33 mouse cellular contexts compared by ENCODE assay signal in the genomic region with DNA sequence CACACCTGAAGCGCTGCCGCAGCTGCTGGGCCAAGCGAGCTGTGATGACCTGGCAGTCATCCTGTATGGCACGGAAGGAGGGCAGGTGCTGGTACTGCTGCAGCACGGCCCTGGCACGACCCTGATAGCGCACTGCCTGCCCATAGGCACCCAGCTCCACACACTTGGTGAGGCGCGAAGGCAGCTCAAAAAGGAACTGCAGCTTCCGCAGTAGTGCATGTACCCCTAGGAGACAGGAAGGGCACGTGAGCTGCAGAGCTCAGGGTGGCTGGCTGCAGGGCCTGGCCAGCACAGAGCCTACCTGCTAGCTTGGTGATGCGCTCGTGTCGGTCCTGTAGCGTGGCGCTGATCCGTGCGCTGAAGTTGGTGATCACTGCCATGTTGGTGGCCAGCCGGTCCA. TPM values are rescaled to one million over a fixed set of nuclear protein-coding genes. Genes with fewer than 3 reads are reported as not detected.
A peak's percentile ranks its signal among the peaks of the same experiment; 100 is the strongest.
DNase-seq lines count a peak whose midpoint lies in the region; ATAC-seq and TF ChIP-seq lines count a peak whose summit lies in the region.
"Had no signal": no experiment of that assay in that cellular context is flagged by ENCODE, and none has a peak within 500 bp of the region (broad histone marks: within the 10 kb centered on the region; RNA-seq: fewer than 3 reads in every experiment).

No protein-coding gene starts in this region.

- peak; percentile 23; the same call in 1 of the 2 replicates for TF ChIP-seq POLR2A in bone marrow, adult 2 months (IDR thresholded peaks at IDR 0.05; ENCODE audit: borderline replicate concordance, control insufficient read depth, low read depth, low read length)

- H3K4me3 ChIP-seq in midbrain, embryonic 11.5 days (ENCODE audit: low read depth, low read length) = no peak overlapping the region
- no peak overlapping the region for H3K4me3 ChIP-seq in midbrain, embryonic 15.5 days
- H3K4me3 ChIP-seq in E14TG2a.4 (replicated peaks; ENCODE audit: low read length) = peak overlapping the region; percentile 79
- H3K4me3 ChIP-seq in bone marrow, adult 2 months (replicated peaks; ENCODE audit: control insufficient read depth, low read depth, low read length) = no peak overlapping the region
- H3K4me3 ChIP-seq: embryonic facial prominence, embryonic 13.5 days; erythroblast, embryonic 14.5 days; hindbrain, embryonic 10.5 days; hindbrain, embryonic 15.5 days; kidney, embryonic 15.5 days; limb, embryonic 12.5 days; liver, embryonic 15.5 days; midbrain, embryonic 12.5 days had no signal

- H3K4me1 ChIP-seq in midbrain, embryonic 11.5 days (ENCODE audit: control insufficient read depth, insufficient read depth, low read length) = peaks cover 17% of the 10 kb centered on the region
- peaks cover 28% of the 10 kb centered on the region for H3K4me1 ChIP-seq in midbrain, embryonic 15.5 days
- H3K4me1 ChIP-seq in E14TG2a.4 (replicated peaks; ENCODE audit: low read depth, low read length) = peaks cover 65% of the 10 kb centered on the region
- peaks cover 7% of the 10 kb centered on the region for H3K4me1 ChIP-seq in bone marrow, adult 2 months (ENCODE audit: control insufficient read depth, insufficient read depth, low read length)

- H3K27ac ChIP-seq in midbrain, embryonic 11.5 days (ENCODE audit: low read depth, low read length) = no peak overlapping the region
- no peak overlapping the region for H3K27ac ChIP-seq in midbrain, embryonic 15.5 days
- H3K27ac ChIP-seq in bone marrow, adult 2 months (ENCODE audit: control insufficient read depth, insufficient read depth, low read depth, low read length, poor library complexity) = peak overlapping the region; percentile 35; the same call in 1 of the 2 replicates
- H3K27ac ChIP-seq: embryonic facial prominence, embryonic 13.5 days; hindbrain, embryonic 10.5 days; hindbrain, embryonic 15.5 days; kidney, embryonic 15.5 days; limb, embryonic 12.5 days; liver, embryonic 15.5 days; midbrain, embryonic 12.5 days had no signal

- WGBS in midbrain, embryonic 11.5 days = 95% methylated on average over 19 of the region's 19 CpGs
- 98% methylated on average over 19 of the region's 19 CpGs for WGBS in midbrain, embryonic 15.5 days
- 80% methylated on average over 19 of the region's 19 CpGs for WGBS in bone marrow, adult 2 months

- H3K4me2 ChIP-seq in midbrain, embryonic 11.5 days = no peak overlapping the region
- H3K4me2 ChIP-seq in midbrain, embryonic 15.5 days = no peak overlapping the region
- H3K4me2 ChIP-seq: embryonic facial prominence, embryonic 13.5 days; hindbrain, embryonic 15.5 days; kidney, embryonic 15.5 days; limb, embryonic 12.5 days; liver, embryonic 15.5 days; lung, embryonic 14.5 days; midbrain, embryonic 12.5 days had no signal

- DNase-seq in cerebellum, adult 8-10 months = peak; percentile 9
- no peak for DNase-seq in cerebellum, postnatal 36 days
- peak; percentile 23 for DNase-seq in midbrain, embryonic 11.5 days (ENCODE audit: low spot score, missing footprints)
- no peak for DNase-seq in right cerebral cortex, postnatal 4 days
- DNase-seq in c-Kit-positive CD71-positive TER-119-positive erythroid progenitor cells, embryonic 14.5 days (ENCODE audit: low spot score) = no peak
- DNase-seq: adrenal gland, postnatal 36 days; cerebellum, adult 9-10 months; embryo, embryonic 11 days; heart, postnatal 14 days; kidney, adult 18-20 months; layer of hippocampus, adult 9-11 months; lung, embryonic 14.5 days; lung, postnatal 14 days; right cerebral cortex, postnatal 25 days; spleen, adult 18-20 months had no signal

- peaks cover 9% of the 10 kb centered on the region for H3K36me3 ChIP-seq in midbrain, embryonic 11.5 days (ENCODE audit: control insufficient read depth, insufficient read depth, low read length)
- H3K36me3 ChIP-seq in midbrain, embryonic 15.5 days (replicated peaks) = peaks cover 23% of the 10 kb centered on the region
- peaks cover 54% of the 10 kb centered on the region for H3K36me3 ChIP-seq in E14TG2a.4 (ENCODE audit: insufficient read depth, low read length)

- H3K9ac ChIP-seq in midbrain, embryonic 11.5 days (ENCODE audit: low read length) = no peak overlapping the region
- H3K9ac ChIP-seq in midbrain, embryonic 15.5 days = no peak overlapping the region
- H3K9ac ChIP-seq: embryonic facial prominence, embryonic 13.5 days; hindbrain, embryonic 15.5 days; kidney, embryonic 15.5 days; limb, embryonic 12.5 days; liver, embryonic 15.5 days; lung, embryonic 14.5 days; midbrain, embryonic 12.5 days had no signal

- H3K9me3 ChIP-seq in midbrain, embryonic 11.5 days (ENCODE audit: control insufficient read depth, low read length) = no peaks in the 10 kb centered on the region
- no peaks in the 10 kb centered on the region for H3K9me3 ChIP-seq in midbrain, embryonic 15.5 days
- H3K9me3 ChIP-seq in E14TG2a.4 (ENCODE audit: low read length) = no peaks in the 10 kb centered on the region
- H3K9me3 ChIP-seq: embryonic facial prominence, embryonic 13.5 days; hindbrain, embryonic 10.5 days; hindbrain, embryonic 15.5 days; kidney, embryonic 15.5 days; limb, embryonic 12.5 days; liver, embryonic 15.5 days; midbrain, embryonic 12.5 days had no signal

- TF ChIP-seq CTCF in E14TG2a.4 (conservative IDR thresholded peaks at IDR 0.05; ENCODE audit: low read length) = no peak
- no peak for TF ChIP-seq CTCF in bone marrow, adult 2 months (IDR thresholded peaks at IDR 0.05; ENCODE audit: control insufficient read depth, insufficient read depth, low read length)

- no peaks in the 10 kb centered on the region for H3K27me3 ChIP-seq in midbrain, embryonic 11.5 days (ENCODE audit: control insufficient read depth, insufficient read depth, low read length)
- no peaks in the 10 kb centered on the region for H3K27me3 ChIP-seq in midbrain, embryonic 15.5 days (replicated peaks)
- no peaks in the 10 kb centered on the region for H3K27me3 ChIP-seq in E14TG2a.4 (ENCODE audit: insufficient read depth, low read length)
- H3K27me3 ChIP-seq: embryonic facial prominence, embryonic 13.5 days; hindbrain, embryonic 15.5 days; kidney, embryonic 15.5 days; limb, embryonic 12.5 days; liver, embryonic 15.5 days; midbrain, embryonic 12.5 days had no signal

- no peak for ATAC-seq in midbrain, embryonic 11.5 days (ENCODE audit: low FRiP score)
- no peak for ATAC-seq in midbrain, embryonic 15.5 days (replicated peaks)
- ATAC-seq: forebrain, embryonic 16.5 days had no signal

RNA-seq across cellular contexts. Expression of gene Tm7sf2, which starts 3.1 kb away (rescaled TPM):
- polyA plus RNA-seq in midbrain, embryonic 11.5 days (2014; fragmentation: Nextera tagmentation; extraction: Ambion mirVana) = 35.7 and 39.6 TPM in 2 replicates
- 51.3 and 53.8 TPM in 2 replicates for polyA plus RNA-seq in midbrain, embryonic 15.5 days (2015; fragmentation: Nextera tagmentation; extraction: Ambion mirVana)
- polyA plus RNA-seq in bone marrow, adult 2 months (2011; ENCODE audit: insufficient read depth, insufficient read length, low replicate concordance, missing spikeins) = 5.9 and 12.3 TPM in 2 replicates

RNA-seq across cellular contexts. Expression of gene Vps51, which starts 5.8 kb away (rescaled TPM):
- 37.4 and 48.3 TPM in 2 replicates for polyA plus RNA-seq in midbrain, embryonic 11.5 days (2014; fragmentation: Nextera tagmentation; extraction: Ambion mirVana)
- polyA plus RNA-seq in midbrain, embryonic 15.5 days (2015; fragmentation: Nextera tagmentation; extraction: Ambion mirVana) = 100.0 and 102 TPM in 2 replicates
- polyA plus RNA-seq in bone marrow, adult 2 months (2011; ENCODE audit: insufficient read depth, insufficient read length, low replicate concordance, missing spikeins) = 48.4 and 85.1 TPM in 2 replicates

RNA-seq across cellular contexts. Expression of gene Tmem262, which starts 8.6 kb away (rescaled TPM):
- not detected in 2 replicates for polyA plus RNA-seq in midbrain, embryonic 11.5 days (2014; fragmentation: Nextera tagmentation; extraction: Ambion mirVana)
- not detected in 2 replicates for polyA plus RNA-seq in midbrain, embryonic 15.5 days (2015; fragmentation: Nextera tagmentation; extraction: Ambion mirVana)
- polyA plus RNA-seq in bone marrow, adult 2 months (2011; ENCODE audit: insufficient read depth, insufficient read length, low replicate concordance, missing spikeins) = not detected in 2 replicates
- polyA plus RNA-seq: embryonic facial prominence, embryonic 13.5 days; erythroblast, embryonic 14.5 days; forebrain, embryonic 11.5 days; forebrain, embryonic 16.5 days; heart, embryonic 14.5 days; hindbrain, embryonic 10.5 days; hindbrain, embryonic 15.5 days; intestine, embryonic 14.5 days; kidney, embryonic 15.5 days; limb, embryonic 12.5 days; liver, adult 2 months; liver, embryonic 15.5 days; lung, embryonic 14.5 days; midbrain, embryonic 12.5 days; neural tube, embryonic 11.5 days; stomach, embryonic 14.5 days had no signal

RNA-seq across cellular contexts. Expression of gene Znhit2, which starts 10.3 kb away (rescaled TPM):
- polyA plus RNA-seq in midbrain, embryonic 11.5 days (2014; fragmentation: Nextera tagmentation; extraction: Ambion mirVana) = 39.5 and 40.0 TPM in 2 replicates
- 30.8 and 34.7 TPM in 2 replicates for polyA plus RNA-seq in midbrain, embryonic 15.5 days (2015; fragmentation: Nextera tagmentation; extraction: Ambion mirVana)
- 8.4 and 14.3 TPM in 2 replicates for polyA plus RNA-seq in bone marrow, adult 2 months (2011; ENCODE audit: insufficient read depth, insufficient read length, low replicate concordance, missing spikeins)

RNA-seq across cellular contexts. Expression of gene Gm28374, which starts 10.8 kb away (rescaled TPM):
- polyA plus RNA-seq in midbrain, embryonic 11.5 days (2014; fragmentation: Nextera tagmentation; extraction: Ambion mirVana) = 2.0 and 2.2 TPM in 2 replicates
- polyA plus RNA-seq in midbrain, embryonic 15.5 days (2015; fragmentation: Nextera tagmentation; extraction: Ambion mirVana) = 1.3 and 1.5 TPM in 2 replicates
- not detected in 2 replicates for polyA plus RNA-seq in bone marrow, adult 2 months (2011; ENCODE audit: insufficient read depth, insufficient read length, low replicate concordance, missing spikeins)
- polyA plus RNA-seq: erythroblast, embryonic 14.5 days had no signal

Comparison
In these comparisons a context has a peak if more than half of its experiments do, and no peak if none do; other contexts are left out.
1. DNase-seq: peak in cerebellum, adult 8-10 months (single experiment) and midbrain, embryonic 11.5 days (single experiment); none in cerebellum, postnatal 36 days (0 of 2), right cerebral cortex, postnatal 4 days (single experiment) and c-Kit-positive CD71-positive TER-119-positive erythroid progenitor cells, embryonic 14.5 days (single experiment).